ENCODE assay signal across 9 mouse cellular contexts in the genomic region with DNA sequence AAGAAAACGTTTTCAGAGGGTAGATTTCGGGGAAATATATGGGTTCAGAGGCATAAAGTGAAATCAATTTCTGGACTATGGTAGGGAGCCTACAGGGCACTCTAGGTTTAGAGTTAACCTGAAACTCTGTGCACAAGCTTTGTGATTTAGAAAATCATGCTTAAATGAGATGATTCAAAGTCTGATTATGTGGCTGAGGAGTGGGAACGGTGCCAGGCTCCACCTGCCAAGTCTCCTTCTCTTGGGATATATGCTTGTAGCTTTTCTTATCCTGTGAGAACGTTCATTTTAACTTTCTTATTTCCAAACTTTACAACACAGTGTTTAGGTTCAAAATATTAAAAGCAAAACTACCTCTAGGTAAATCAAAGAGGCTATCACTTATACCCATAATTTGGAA. TPM values are rescaled to one million over a fixed set of nuclear protein-coding genes. Genes with fewer than 3 reads are reported as not detected.
A peak's percentile ranks its signal among the peaks of the same experiment; 100 is the strongest.
DNase-seq lines count a peak whose midpoint lies in the region.
"Had no signal": no experiment of that assay in that cellular context is flagged by ENCODE, and none has a peak within 500 bp of the region (broad histone marks: within the 10 kb centered on the region; RNA-seq: fewer than 3 reads in every experiment).

No protein-coding gene starts in this region.

- intact Hi-C loops in gastrocnemius, postnatal 36 days (cut with DNase I), result loop anchor here (5.0 kb wide), 1 partner anchor 38 kb away; no protein-coding TSS in a partner anchor

- DNase-seq in heart, adult 11 months, result peak; percentile 88
- no peak for DNase-seq in heart, adult 9 months (ENCODE audit: low spot score in 2 of 2)
- DNase-seq in testis, postnatal 10 days (ENCODE audit: low spot score), result peak; percentile 57
- DNase-seq in testis, postnatal 14 days (ENCODE audit: low spot score), result no peak
- peak; percentile 45 to 47 for DNase-seq in gastrocnemius, postnatal 36 days
- DNase-seq in thymus, adult 18-20 months, result no peak
- no peak for DNase-seq in retina, postnatal 1 day
- no peak for DNase-seq in urinary bladder, postnatal 10 days (ENCODE audit: low spot score)
- DNase-seq: layer of hippocampus, postnatal 36 days had no signal

RNA-seq across cellular contexts. Expression of gene Ric1, which starts 2.5 kb away (rescaled TPM):
- 10 to 100 TPM; 22.9 to 23.2 TPM for total RNA-seq in gastrocnemius, postnatal 36 days (2021)

Comparison
In these comparisons a context has a peak if more than half of its experiments do, and no peak if none do; other contexts are left out.
1. DNase-seq: peak in heart, adult 11 months (single experiment), testis, postnatal 10 days (single experiment) and gastrocnemius, postnatal 36 days (2 of 2); none in heart, adult 9 months (0 of 2), testis, postnatal 14 days (single experiment), thymus, adult 18-20 months (0 of 2), retina, postnatal 1 day (single experiment) and urinary bladder, postnatal 10 days (single experiment).